Mouse (Mus musculus): ENCODE results near the gene Dnah1.

- TF ChIP-seq EP300 (IDR thresholded peaks at IDR 0.05; ENCODE audit: insufficient read depth, low read depth, low read length) (no peak), POLR2A (IDR thresholded peaks at IDR 0.05; ENCODE audit: insufficient read depth, low read length) (no peak)
Measured at GRCm38 (mm10) chr14:31327681-31328080, 4.0 kb upstream of the Dnah1 start.
